Mouse (Mus musculus): ENCODE data around the gene Slc16a3. TPM values are rescaled to one million over a fixed set of nuclear protein-coding genes. Genes with fewer than 3 reads are reported as not detected.

The Slc16a3 gene
- total RNA-seq, 2 experiments from 2014 or later, result 5.6 to 11.7 TPM

- no peak for ATAC-seq (replicated peaks; ENCODE audit: low FRiP score, poor library complexity, severe bottlenecking)
These were observed 16.2 kb downstream of the Slc16a3 start for GRCm38 (mm10) chr11:120964195-120965157.

GRCm38 (mm10) chr11:120965587-120965986 is 17.3 kb downstream of the Slc16a3 start:
- ATAC-seq (replicated peaks; ENCODE audit: low FRiP score, poor library complexity, severe bottlenecking), result no peak

GRCm38 (mm10) chr11:120969742-120970141 is 21.5 kb downstream of the Slc16a3 start:
- no peak for ATAC-seq (replicated peaks; ENCODE audit: low FRiP score, poor library complexity, severe bottlenecking)

GRCm38 (mm10) chr11:120971237-120971636 is 23.0 kb downstream of the Slc16a3 start:
- ATAC-seq (replicated peaks; ENCODE audit: low FRiP score, poor library complexity, severe bottlenecking), result no peak

- ATAC-seq (replicated peaks; ENCODE audit: low FRiP score, poor library complexity, severe bottlenecking), result no peak
These were observed 25.0 kb downstream of the Slc16a3 start for GRCm38 (mm10) chr11:120973318-120973717.

- ATAC-seq (replicated peaks; ENCODE audit: low FRiP score, poor library complexity, severe bottlenecking), result peak; percentile 71
These were observed 31.6 kb downstream of the Slc16a3 start for GRCm38 (mm10) chr11:120979711-120980426.

- peak; percentile 86 for ATAC-seq (replicated peaks; ENCODE audit: low FRiP score, poor library complexity, severe bottlenecking)
These were observed 32.3 kb downstream of the Slc16a3 start for GRCm38 (mm10) chr11:120980427-120981035.

- no peak for ATAC-seq (replicated peaks; ENCODE audit: low FRiP score, poor library complexity, severe bottlenecking)
These were observed 33.4 kb downstream of the Slc16a3 start for GRCm38 (mm10) chr11:120981661-120982060.

GRCm38 (mm10) chr11:120982459-120982858 is 34.2 kb downstream of the Slc16a3 start:
- no peak for ATAC-seq (replicated peaks; ENCODE audit: low FRiP score, poor library complexity, severe bottlenecking)

GRCm38 (mm10) chr11:120984448-120985330 is 36.4 kb downstream of the Slc16a3 start:
- no peak for ATAC-seq (replicated peaks; ENCODE audit: low FRiP score, poor library complexity, severe bottlenecking)

- ATAC-seq (replicated peaks; ENCODE audit: low FRiP score, poor library complexity, severe bottlenecking), result no peak
These were observed 39.3 kb downstream of the Slc16a3 start for GRCm38 (mm10) chr11:120987608-120988007.

GRCm38 (mm10) chr11:120988410-120988809 is 40.1 kb downstream of the Slc16a3 start:
- no peak for ATAC-seq (replicated peaks; ENCODE audit: low FRiP score, poor library complexity, severe bottlenecking)

GRCm38 (mm10) chr11:120989523-120989922 is 41.2 kb downstream of the Slc16a3 start:
- ATAC-seq (replicated peaks; ENCODE audit: low FRiP score, poor library complexity, severe bottlenecking), result peak; percentile 23

- ATAC-seq (replicated peaks; ENCODE audit: low FRiP score, poor library complexity, severe bottlenecking), result peak; percentile 67
These were observed 42.0 kb downstream of the Slc16a3 start for GRCm38 (mm10) chr11:120990126-120990781.

GRCm38 (mm10) chr11:120990951-120991526 is 42.8 kb downstream of the Slc16a3 start, which contains the start of gene Csnk1d:
Csnk1d (minus strand) TSS chr11:120991330.
- peak; percentile 66 for ATAC-seq (replicated peaks; ENCODE audit: low FRiP score, poor library complexity, severe bottlenecking)

- ATAC-seq (replicated peaks; ENCODE audit: low FRiP score, poor library complexity, severe bottlenecking), result 0 out of 2 replicates have a peak, but pooled peaks have one; percentile 3
These were observed 43.5 kb downstream of the Slc16a3 start for GRCm38 (mm10) chr11:120991791-120992190.

GRCm38 (mm10) chr11:120993080-120993479 is 44.8 kb downstream of the Slc16a3 start:
- no peak for ATAC-seq (replicated peaks; ENCODE audit: low FRiP score, poor library complexity, severe bottlenecking)

GRCm38 (mm10) chr11:120993586-120993985 is 45.3 kb downstream of the Slc16a3 start:
- ATAC-seq (replicated peaks; ENCODE audit: low FRiP score, poor library complexity, severe bottlenecking), result no peak
